Mouse (Mus musculus): Measurements from ENCODE around the gene Esp36. TPM values are rescaled to one million over a fixed set of nuclear protein-coding genes. Genes with fewer than 3 reads are reported as not detected.
"Not testable (repeated sequence)": the region's sequence is repeated elsewhere in the genome, so short reads cannot be mapped to it uniquely, and the experiment has no call there.

Gene Esp36
- not detected in 2 replicates for total RNA-seq (2017)

GRCm38 (mm10) chr17:38420085-38420484 is at the start of gene Esp36:
Gene Esp36 (minus strand): TSS chr17:38420185.
- no peak for ATAC-seq (replicated peaks; ENCODE audit: low read depth, poor library complexity, severe bottlenecking)

- not testable (repeated sequence) for ATAC-seq (replicated peaks; ENCODE audit: low read depth, poor library complexity, severe bottlenecking)
Observed at GRCm38 (mm10) chr17:38456206-38456605, 36.2 kb upstream of the Esp36 start.

GRCm38 (mm10) chr17:38450688-38451087 is 30.7 kb upstream of the Esp36 start:
- ATAC-seq (replicated peaks; ENCODE audit: low read depth, poor library complexity, severe bottlenecking): no peak

GRCm38 (mm10) chr17:38406135-38406534 is 13.8 kb downstream of the Esp36 start:
- no peak for ATAC-seq (replicated peaks; ENCODE audit: low read depth, poor library complexity, severe bottlenecking)

- ATAC-seq (replicated peaks; ENCODE audit: low read depth, poor library complexity, severe bottlenecking): no peak
Observed at GRCm38 (mm10) chr17:38391821-38392220, 28.2 kb downstream of the Esp36 start.

Other genes with a start within 250 kb of the Esp36 start
- not detected in 2 replicates for gene Olfr134, start 248.8 kb downstream of the Esp36 start, total RNA-seq (2017)
- not detected in 2 replicates for gene Olfr135, start 215.8 kb downstream of the Esp36 start, total RNA-seq (2017)
- not detected in 2 replicates for gene Olfr138, start 159.2 kb downstream of the Esp36 start, total RNA-seq (2017)
- not detected in 2 replicates for gene Olfr137, start 112.6 kb downstream of the Esp36 start, total RNA-seq (2017)
- not detected in 2 replicates for gene Olfr136, start 90.4 kb downstream of the Esp36 start, total RNA-seq (2017)
- not detected in 2 replicates for gene Esp34, start 134.0 kb upstream of the Esp36 start, total RNA-seq (2017)
- gene Esp31, start 219.3 kb upstream of the Esp36 start, total RNA-seq (2017): not detected in 2 replicates